Mouse (Mus musculus): ENCODE results near the gene Ust.
A peak's percentile ranks its signal among the peaks of the same experiment; 100 is the strongest.

Ust gene

GRCm38 (mm10) chr10:8216946-8217345 lies 301.7 kb downstream of the Ust start:
- DNase-seq (ENCODE audit: low read depth), result no peak

GRCm38 (mm10) chr10:8215181-8215580 lies 303.4 kb downstream of the Ust start:
- DNase-seq (ENCODE audit: low read depth), result no peak

GRCm38 (mm10) chr10:8213906-8214421 lies 304.7 kb downstream of the Ust start:
- peak; percentile 92 for DNase-seq (ENCODE audit: low read depth)

GRCm38 (mm10) chr10:8213266-8213905 lies 305.2 kb downstream of the Ust start:
- no peak for DNase-seq (ENCODE audit: low read depth)

- DNase-seq (ENCODE audit: low read depth), result no peak
Measured at GRCm38 (mm10) chr10:8212611-8213226, 305.9 kb downstream of the Ust start.

GRCm38 (mm10) chr10:8211694-8212093 lies 306.9 kb downstream of the Ust start:
- DNase-seq (ENCODE audit: low read depth), result no peak

- no peak for DNase-seq (ENCODE audit: low read depth)
Measured at GRCm38 (mm10) chr10:8210366-8210765, 308.3 kb downstream of the Ust start.

GRCm38 (mm10) chr10:8207358-8207757 lies 311.3 kb downstream of the Ust start:
- DNase-seq (ENCODE audit: low read depth), result no peak

- DNase-seq (ENCODE audit: low read depth), result no peak
Measured at GRCm38 (mm10) chr10:8203681-8204080, 314.9 kb downstream of the Ust start.

GRCm38 (mm10) chr10:8199816-8200215 lies 318.8 kb downstream of the Ust start:
- DNase-seq (ENCODE audit: low read depth), result no peak

- no peak for DNase-seq (ENCODE audit: low read depth)
Measured at GRCm38 (mm10) chr10:8199026-8199756, 319.4 kb downstream of the Ust start.

- DNase-seq (ENCODE audit: low read depth), result peak; percentile 26
Measured at GRCm38 (mm10) chr10:8197661-8198060, 321.0 kb downstream of the Ust start.

- peak; percentile 57 for DNase-seq (ENCODE audit: low read depth)
Measured at GRCm38 (mm10) chr10:8196300-8196699, 322.3 kb downstream of the Ust start.

GRCm38 (mm10) chr10:8195730-8196129 lies 322.9 kb downstream of the Ust start:
- no peak for DNase-seq (ENCODE audit: low read depth)

GRCm38 (mm10) chr10:8189331-8189981 lies 329.2 kb downstream of the Ust start:
- no peak for DNase-seq (ENCODE audit: low read depth)

- no peak for DNase-seq (ENCODE audit: low read depth)
Measured at GRCm38 (mm10) chr10:8185586-8185985, 333.0 kb downstream of the Ust start.

GRCm38 (mm10) chr10:8184711-8185110 lies 333.9 kb downstream of the Ust start:
- DNase-seq (ENCODE audit: low read depth), result peak; percentile 57

- DNase-seq (ENCODE audit: low read depth), result no peak
Measured at GRCm38 (mm10) chr10:8183171-8183570, 335.5 kb downstream of the Ust start.

- no peak for DNase-seq (ENCODE audit: low read depth)
Measured at GRCm38 (mm10) chr10:8181596-8182185, 336.9 kb downstream of the Ust start.

GRCm38 (mm10) chr10:8177618-8178017 lies 341.0 kb downstream of the Ust start:
- DNase-seq (ENCODE audit: low read depth), result peak; percentile 17

GRCm38 (mm10) chr10:8176351-8177053 lies 342.1 kb downstream of the Ust start:
- peak; percentile 35 for DNase-seq (ENCODE audit: low read depth)

- DNase-seq (ENCODE audit: low read depth), result no peak
Measured at GRCm38 (mm10) chr10:8176008-8176350, 342.6 kb downstream of the Ust start.

Measured in naive thymus-derived CD4-positive, alpha-beta T cell, adult 2 months (primary cell).